Mouse (Mus musculus): ENCODE data around the gene A4galt. TPM values are rescaled to one million over a fixed set of nuclear protein-coding genes. Genes with fewer than 3 reads are reported as not detected.
A peak's percentile ranks its signal among the peaks of the same experiment; 100 is the strongest.

Gene A4galt
- total and polyA plus RNA-seq, 3 experiments, result 11.2 to 23.6 (median 15.9) TPM

- dilution Hi-C loops (cut with MboI; ENCODE audit: extremely low pct_ligation_motif_present, extremely low pct_unique_long_range_greater_than_20kb, low sequenced_read_pairs), result no loop called here
- peaks cover 11% of the 10 kb centered on the region for H3K9me3 ChIP-seq (replicated peaks; ENCODE audit: low read length)
- peaks cover 0 to 4% of the 10 kb centered on the region in 2 experiments for H3K36me3 ChIP-seq (replicated peaks in 1 of 2; ENCODE audit: control insufficient read depth in 1 of 2, insufficient read depth in 1 of 2, low read length in 1 of 2)
- in situ Hi-C loops (cut with MboI; ENCODE audit: low pct_ligation_motif_present, low pct_unique_long_range_greater_than_20kb, low sequenced_read_pairs), result loop anchor here (5.0 kb wide), 1 partner anchor 47 kb away; no protein-coding TSS in a partner anchor
- 0 out of 2 replicates have a peak overlapping the region, but pooled peaks have one; percentile 9 for H3K27ac ChIP-seq (ENCODE audit: insufficient read depth, low read depth)
- peak overlapping the region; percentile 92 for H3K4me2 ChIP-seq (ENCODE audit: insufficient read depth, low read depth, poor library complexity, severe bottlenecking)
- peaks cover 8% of the 10 kb centered on the region; the same call in 1 of the 2 replicates for H3K79me2 ChIP-seq (replicated peaks; ENCODE audit: control insufficient read depth, extremely low read depth, insufficient read depth, poor library complexity, severe bottlenecking)
- DNase-seq (ENCODE audit: extremely low read depth), result no peak
- no peaks in the 10 kb centered on the region for H3K27me3 ChIP-seq (replicated peaks)
- TF ChIP-seq MEF2A (IDR thresholded peaks at IDR 0.05; ENCODE audit: borderline replicate concordance, low read depth, low read length) (no peak), IRF4 (IDR thresholded peaks at IDR 0.05; ENCODE audit: low read depth, low read length) (0 out of 2 replicates have a peak, but pooled peaks have one; percentile 16), UBTF (IDR thresholded peaks at IDR 0.05; ENCODE audit: low read depth, low read length) (peak; percentile 7; the same call in 1 of the 2 replicates), ZKSCAN1 (IDR thresholded peaks at IDR 0.05; ENCODE audit: borderline replicate concordance, low read depth, low read length) (no peak)
- peak overlapping the region; percentile 83 for H3K9ac ChIP-seq (ENCODE audit: insufficient read depth, low read depth)
- H3K4me3 ChIP-seq (replicated peaks in 1 of 3; ENCODE audit: low read depth in 2 of 3, low read length in 2 of 3, poor library complexity in 1 of 3), result peak overlapping the region; percentile 89 to 97 (median 93)
- H3K4me1 ChIP-seq (ENCODE audit: control insufficient read depth in 1 of 2, insufficient read depth in 2 of 2), result peaks cover 6 to 41% of the 10 kb centered on the region in 2 experiments
Observed at GRCm38 (mm10) chr15:83250651-83251175, 861 bp downstream of the A4galt start.

GRCm38 (mm10) chr15:83249535-83250287 is 1.9 kb downstream of the A4galt start:
- H3K4me2 ChIP-seq (ENCODE audit: insufficient read depth, low read depth, poor library complexity, severe bottlenecking), result peak overlapping the region; percentile 92
- in situ Hi-C loops (cut with MboI; ENCODE audit: low pct_ligation_motif_present, low pct_unique_long_range_greater_than_20kb, low sequenced_read_pairs), result loop anchor here (5.0 kb wide), 2 partner anchors 37 to 48 kb away; no protein-coding TSS in a partner anchor
- peak overlapping the region; percentile 76 for H3K27ac ChIP-seq (ENCODE audit: insufficient read depth, low read depth)
- dilution Hi-C loops (cut with MboI; ENCODE audit: extremely low pct_ligation_motif_present, extremely low pct_unique_long_range_greater_than_20kb, low sequenced_read_pairs), result no loop called here
- H3K27me3 ChIP-seq (replicated peaks), result no peaks in the 10 kb centered on the region
- H3K4me3 ChIP-seq (replicated peaks in 1 of 3; ENCODE audit: low read depth in 2 of 3, low read length in 2 of 3, poor library complexity in 1 of 3), result peak overlapping the region; percentile 89 to 97 (median 93)
- H3K4me1 ChIP-seq (ENCODE audit: control insufficient read depth in 1 of 2, insufficient read depth in 2 of 2), result peaks cover 6 to 46% of the 10 kb centered on the region in 2 experiments
- H3K79me2 ChIP-seq (replicated peaks; ENCODE audit: control insufficient read depth, extremely low read depth, insufficient read depth, poor library complexity, severe bottlenecking), result peaks cover 8% of the 10 kb centered on the region; the same call in 1 of the 2 replicates
- peaks cover 6% of the 10 kb centered on the region for H3K9me3 ChIP-seq (replicated peaks; ENCODE audit: low read length)
- peaks cover 0 to 4% of the 10 kb centered on the region in 2 experiments for H3K36me3 ChIP-seq (replicated peaks in 1 of 2; ENCODE audit: control insufficient read depth in 1 of 2, insufficient read depth in 1 of 2, low read length in 1 of 2)
- peak overlapping the region; percentile 83 for H3K9ac ChIP-seq (ENCODE audit: insufficient read depth, low read depth)
- peak; percentile 96 for DNase-seq (ENCODE audit: extremely low read depth)
- TF ChIP-seq NRF1 (IDR thresholded peaks at IDR 0.05; ENCODE audit: low read depth, low read length) (no peak), MXI1 (IDR thresholded peaks at IDR 0.05; ENCODE audit: low read depth, low read length) (peak; percentile 61; the same call in 1 of the 2 replicates), TCF12 (IDR thresholded peaks at IDR 0.05; ENCODE audit: low read depth, low read length) (peak; percentile 98), JUND (conservative IDR thresholded peaks at IDR 0.05; ENCODE audit: low read depth, low read length) (peak; percentile 97), USF2 (conservative IDR thresholded peaks at IDR 0.05; ENCODE audit: low read depth, low read length) (no peak), POLR2A (IDR thresholded peaks at IDR 0.05; ENCODE audit: low read depth, low read length) (peak; percentile 26; the same call in 1 of the 2 replicates), PAX5 (IDR thresholded peaks at IDR 0.05; ENCODE audit: low read length) (no peak), MAX (IDR thresholded peaks at IDR 0.05; ENCODE audit: low read length) (0 out of 2 replicates have a peak, but pooled peaks have one; percentile 44), POLR2AphosphoS2 (IDR thresholded peaks at IDR 0.05; ENCODE audit: low read depth, low read length) (peak; percentile 72; the same call in 1 of the 2 replicates), MAZ (IDR thresholded peaks at IDR 0.05; ENCODE audit: low read depth, low read length) (peak; percentile 20; the same call in 1 of the 2 replicates), CTCF (conservative IDR thresholded peaks at IDR 0.05 in 1 of 2, IDR thresholded peaks at IDR 0.05 in 1 of 2; ENCODE audit: low read depth in 2 of 2, low read length in 2 of 2) (no peak), ZNF384 (IDR thresholded peaks at IDR 0.05; ENCODE audit: low read depth, low read length) (peak; percentile 66), MAFK (IDR thresholded peaks at IDR 0.05; ENCODE audit: insufficient replicate concordance, low read length) (peak; percentile 84), CHD2 (IDR thresholded peaks at IDR 0.05; ENCODE audit: low read length) (peak; percentile 73), ZC3H11A (IDR thresholded peaks at IDR 0.05; ENCODE audit: low read depth, low read length) (no peak), BHLHE40 (IDR thresholded peaks at IDR 0.05; ENCODE audit: low read depth, low read length) (peak; percentile 93), JUN (IDR thresholded peaks at IDR 0.05; ENCODE audit: insufficient read depth, low read depth, low read length) (peak; percentile 94), SIN3A (IDR thresholded peaks at IDR 0.05; ENCODE audit: low read length) (peak; percentile 89), E2F4 (IDR thresholded peaks at IDR 0.05; ENCODE audit: insufficient replicate concordance, low read depth, low read length) (no peak), EP300 (IDR thresholded peaks at IDR 0.05; ENCODE audit: low read length) (peak; percentile 98), RAD21 (IDR thresholded peaks at IDR 0.05; ENCODE audit: low read depth, low read length) (no peak; the same call in none of the 2 replicates), MYC (IDR thresholded peaks at IDR 0.05; ENCODE audit: low read depth, low read length) (peak; percentile 74; the same call in 1 of the 2 replicates), HCFC1 (IDR thresholded peaks at IDR 0.05; ENCODE audit: low read depth, low read length) (no peak; the same call in 1 of the 2 replicates), ETS1 (conservative IDR thresholded peaks at IDR 0.05; ENCODE audit: low read depth, low read length) (peak; percentile 99), SMC3 (IDR thresholded peaks at IDR 0.05; ENCODE audit: low read depth, low read length) (no peak; the same call in 1 of the 2 replicates), ZKSCAN1 (IDR thresholded peaks at IDR 0.05; ENCODE audit: borderline replicate concordance, low read depth, low read length) (no peak)

Data from CH12.LX (cell line).